Mouse (Mus musculus) adrenal gland, postnatal 14 days (tissue): ENCODE measurements at regions not wholly inside any gene's neighbourhood (a gene's known extent, or its start where the extent isn't known, plus 50 kb on each side); places are given as distances from the start of the nearest gene placed in this dataset.

Source experiments
- DNase-seq: peaks from one replicate; pipeline ENCODE4 v3.0.0; 2021; ENCODE audit warnings: mixed read lengths

DNA sequence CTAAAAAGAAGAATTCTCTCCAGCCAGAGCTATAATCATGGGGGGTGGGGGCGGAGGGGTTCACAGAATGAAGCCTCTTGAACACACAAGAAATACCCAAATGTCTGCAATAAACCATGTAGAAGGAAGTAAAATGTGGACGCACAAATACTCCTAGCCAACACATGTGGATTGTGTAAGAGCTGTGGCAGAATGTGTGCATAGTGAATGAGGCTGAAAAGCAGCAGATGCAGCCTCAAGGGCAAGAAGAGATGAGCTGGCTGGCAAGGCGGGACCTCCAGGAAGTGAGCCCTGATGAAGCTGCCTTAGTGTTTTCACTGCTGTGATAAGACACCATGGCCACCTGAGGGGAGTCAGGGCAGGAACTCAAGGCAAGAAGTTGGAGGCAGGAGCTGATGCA is 53.3 kb upstream of the Arhgap28 start:
- DNase-seq: no peak

DNA sequence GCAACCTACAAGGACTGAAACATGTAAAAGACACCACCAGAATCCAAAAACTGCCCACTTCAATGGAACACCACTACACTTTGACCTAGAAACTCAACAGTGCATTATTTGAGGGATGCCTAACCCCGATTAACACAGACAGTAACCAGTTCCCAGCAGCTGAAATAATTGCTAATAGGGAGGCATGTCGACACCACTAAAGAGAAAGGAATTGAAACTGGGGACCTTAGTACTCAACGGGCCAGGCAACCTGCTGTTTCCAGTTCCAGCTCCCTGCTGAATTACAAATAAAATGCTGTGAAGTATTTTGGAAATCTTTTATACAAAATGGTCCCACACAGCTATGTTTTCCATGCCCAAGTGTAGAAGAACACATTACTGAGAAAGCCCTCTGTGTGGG is 56.5 kb upstream of the Arhgap28 start:
- no peak for DNase-seq

DNA sequence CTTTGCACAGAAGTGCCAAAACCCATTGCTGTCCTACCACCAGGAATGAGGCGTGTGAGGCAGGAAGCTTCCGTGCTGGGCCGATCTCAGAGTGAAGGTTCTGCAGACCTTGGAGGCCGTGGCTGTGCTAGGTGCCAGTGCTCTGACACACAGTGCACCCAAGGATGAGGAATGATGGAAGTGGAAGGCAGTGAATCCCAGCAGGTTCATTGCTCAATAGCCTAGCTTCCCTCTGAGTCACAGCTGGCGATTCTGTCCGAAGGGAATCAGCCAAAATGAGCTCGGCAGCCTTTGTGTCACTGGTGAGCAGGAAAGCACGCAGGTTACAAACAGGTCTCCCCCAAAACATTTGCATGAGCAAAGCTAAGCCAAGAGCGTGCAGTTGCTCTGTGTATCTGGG is 61.8 kb upstream of the Arhgap28 start:
- peak; percentile 79 for DNase-seq

DNA sequence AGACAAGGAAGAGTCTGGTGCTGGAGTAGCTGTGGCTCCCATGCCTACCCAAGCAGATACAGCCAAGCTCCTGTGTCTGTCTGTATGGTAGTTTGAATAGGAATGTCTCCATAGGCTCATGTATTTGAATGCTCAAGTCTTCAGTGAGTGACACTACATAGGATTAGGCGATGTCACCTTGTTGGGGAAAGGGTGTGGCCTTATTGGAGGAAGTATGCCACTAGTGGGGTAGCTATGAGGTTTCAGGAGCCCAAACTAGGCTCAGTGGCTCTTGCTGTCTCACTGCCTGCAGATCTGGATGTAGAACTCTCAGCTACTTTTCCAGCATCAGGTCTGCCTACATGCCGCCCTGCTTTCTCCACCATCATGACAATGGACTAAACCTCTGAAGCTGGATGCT is 62.3 kb upstream of the Arhgap28 start:
- DNase-seq: no peak

DNA sequence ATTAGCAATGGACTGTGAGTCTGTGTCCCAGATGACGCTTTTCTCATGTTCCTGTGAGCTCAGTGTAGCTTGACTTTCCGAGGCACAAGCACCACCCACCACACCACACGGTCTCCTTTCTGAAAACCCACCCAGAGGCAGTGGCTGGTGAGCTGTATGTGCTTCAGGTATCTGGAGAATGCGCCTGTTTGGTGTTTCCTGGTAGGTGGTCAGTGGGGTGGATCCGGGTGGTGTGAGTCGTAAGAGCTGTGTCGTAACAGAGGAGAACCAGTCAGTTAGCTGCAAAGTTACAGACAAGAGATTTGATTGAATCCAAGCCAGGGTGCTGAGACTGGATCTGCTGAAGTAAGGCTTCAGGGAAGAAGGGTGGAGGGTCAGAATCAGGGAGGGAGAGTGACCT is 65.1 kb upstream of the Arhgap28 start:
- no peak for DNase-seq

DNA sequence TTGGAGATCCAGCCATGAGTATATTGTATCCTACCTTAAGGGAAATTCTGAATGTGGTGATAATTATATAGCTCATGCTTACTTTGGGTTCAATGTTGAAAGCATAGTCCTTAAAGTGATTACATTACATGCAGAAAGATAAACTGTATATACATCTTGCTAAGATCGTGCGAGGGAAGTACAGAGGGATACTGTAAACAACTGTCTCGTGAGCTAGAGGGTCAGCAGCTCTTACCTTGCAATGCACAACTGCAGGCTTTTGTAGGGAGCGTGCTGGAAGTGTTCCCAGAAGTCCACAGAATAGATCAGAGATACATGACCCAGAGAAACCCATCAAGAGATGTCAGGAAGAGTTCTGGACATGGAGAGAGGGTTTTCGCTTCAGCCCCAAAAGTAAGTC is 65.6 kb upstream of the Arhgap28 start:
- DNase-seq: no peak

DNA sequence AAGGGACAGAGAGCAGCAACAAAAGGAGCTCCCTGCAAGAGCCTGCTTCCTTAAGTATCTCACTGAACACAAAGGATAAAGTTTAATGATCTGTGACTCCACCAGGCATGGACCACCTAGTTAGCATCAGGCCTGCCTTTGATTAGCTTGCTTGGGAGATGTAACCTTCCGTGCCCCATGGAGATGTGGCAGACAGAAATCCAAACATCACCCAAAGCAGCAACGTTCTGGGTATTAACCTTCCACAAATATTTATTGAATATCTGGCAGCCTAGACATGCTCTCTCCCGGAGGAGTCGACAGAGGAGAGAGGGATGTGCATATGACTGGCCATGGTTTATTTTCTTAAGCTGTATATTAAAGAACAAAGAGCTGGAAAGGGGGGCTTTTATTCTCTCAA is 67.6 kb upstream of the Arhgap28 start:
- DNase-seq: no peak

DNA sequence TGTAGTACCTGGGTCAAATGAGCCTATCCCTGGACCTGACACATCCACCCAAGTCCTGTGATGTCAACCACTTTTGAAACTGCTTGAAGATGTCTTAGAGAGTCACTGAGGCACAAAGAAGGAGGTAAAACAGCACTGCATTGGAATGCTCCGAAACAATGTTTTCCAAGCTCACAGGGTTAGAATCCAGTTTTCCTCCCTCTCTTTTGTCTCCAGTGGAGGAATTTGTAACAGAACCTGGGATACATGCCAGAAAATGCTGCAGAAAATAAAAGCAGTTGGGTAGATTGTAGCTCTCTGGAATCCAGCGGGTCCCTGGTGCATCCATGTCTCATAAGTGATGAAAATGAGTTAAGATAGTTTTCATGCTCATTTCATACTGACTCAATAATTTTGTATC is 71.8 kb upstream of the Arhgap28 start:
- DNase-seq: no peak

DNA sequence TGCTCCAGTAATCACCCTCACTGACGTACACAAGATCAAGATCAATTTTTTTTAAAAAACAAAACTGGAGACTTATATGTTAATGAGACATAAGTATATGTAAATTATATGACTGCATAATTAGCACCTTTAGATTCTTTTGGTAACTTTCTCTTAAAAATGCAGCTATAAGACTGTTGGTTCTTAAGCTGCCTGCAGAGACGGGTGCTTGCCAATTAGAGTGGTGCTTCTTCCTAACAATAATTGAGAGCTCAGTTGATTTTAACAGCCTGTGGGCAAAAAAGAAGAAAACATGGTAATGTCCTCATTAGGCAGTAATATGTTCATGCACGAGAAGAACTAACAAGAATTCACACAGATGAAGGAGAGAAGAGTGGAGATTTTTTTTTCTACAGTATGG is 74.8 kb upstream of the Arhgap28 start:
- no peak for DNase-seq

DNA sequence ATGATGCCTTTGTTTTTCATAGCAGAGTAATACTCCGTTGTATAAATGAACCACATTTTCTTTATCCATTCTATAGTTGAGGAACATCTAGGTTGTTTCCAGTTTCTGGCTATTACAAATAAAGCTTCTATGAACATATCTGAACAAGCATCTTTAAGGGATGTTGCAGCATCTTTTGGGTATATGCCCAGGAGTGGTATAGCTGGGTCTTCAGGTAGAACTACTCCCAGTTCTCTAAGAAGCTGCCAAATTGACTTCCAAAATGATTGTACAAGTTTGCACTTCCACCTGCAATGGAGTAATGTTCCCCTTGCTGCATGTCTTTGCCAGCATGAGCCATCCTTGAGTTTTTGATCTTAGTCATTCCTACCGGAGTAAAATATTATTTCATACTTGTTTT is 80.5 kb upstream of the Arhgap28 start:
- DNase-seq: no peak

DNA sequence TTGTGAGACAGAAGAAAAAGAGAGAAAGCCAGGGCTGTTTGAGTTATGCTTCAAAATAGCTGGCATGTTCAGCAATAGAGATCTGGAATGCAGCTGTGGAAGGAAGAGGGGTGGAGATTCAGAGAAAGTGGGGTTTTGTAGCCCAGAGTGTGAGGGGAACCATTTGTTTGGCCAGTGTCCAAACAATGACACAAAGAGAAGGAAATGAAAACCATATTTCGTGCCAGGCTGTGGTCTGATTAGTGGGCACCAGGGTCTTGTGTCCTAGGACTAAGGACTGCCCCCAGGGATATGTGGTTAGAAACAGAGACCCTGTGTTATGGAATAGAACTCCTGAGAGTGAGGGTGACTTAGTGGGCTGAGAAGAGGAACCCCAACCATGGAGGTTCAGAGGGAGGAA is 83.2 kb upstream of the Arhgap28 start:
- no peak for DNase-seq

DNA sequence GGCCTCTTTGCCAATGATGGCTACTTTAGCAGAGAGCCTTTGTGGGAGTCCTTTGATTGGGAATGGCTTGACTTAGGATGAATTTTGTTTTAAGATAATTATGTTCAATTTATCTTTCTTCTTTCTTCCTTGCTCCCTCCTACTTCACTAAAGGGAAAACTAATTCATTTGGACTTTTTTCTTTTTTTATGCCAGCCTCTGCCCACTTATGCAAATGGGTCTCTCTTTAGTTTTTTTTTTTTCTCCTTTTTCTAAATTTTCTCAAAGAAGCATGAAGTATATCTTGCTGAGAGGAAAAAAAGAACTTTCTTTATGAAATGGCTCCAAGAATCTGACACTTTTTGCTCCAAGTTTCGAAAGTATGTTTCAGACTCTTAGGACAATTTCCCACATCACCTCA is 85.3 kb upstream of the Arhgap28 start:
- DNase-seq: no peak

DNA sequence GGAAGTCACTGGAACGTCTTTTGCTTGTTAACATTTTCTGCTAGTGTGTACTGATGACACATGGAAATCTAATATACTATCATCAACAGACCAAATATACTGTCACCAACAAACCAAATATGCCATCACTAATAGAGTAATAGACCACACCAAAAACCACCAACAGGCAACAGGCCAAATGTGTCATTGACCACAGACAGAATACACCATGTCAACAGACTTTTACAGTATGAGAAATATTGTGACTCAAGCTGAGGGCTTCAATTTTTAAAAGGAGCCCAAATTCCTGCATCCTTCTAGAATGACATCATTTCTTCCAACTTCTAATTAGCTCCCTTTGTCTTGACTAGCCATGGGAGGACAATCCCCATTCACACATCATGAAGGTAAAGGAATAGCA is 85.9 kb upstream of the Arhgap28 start:
- DNase-seq: no peak

DNA sequence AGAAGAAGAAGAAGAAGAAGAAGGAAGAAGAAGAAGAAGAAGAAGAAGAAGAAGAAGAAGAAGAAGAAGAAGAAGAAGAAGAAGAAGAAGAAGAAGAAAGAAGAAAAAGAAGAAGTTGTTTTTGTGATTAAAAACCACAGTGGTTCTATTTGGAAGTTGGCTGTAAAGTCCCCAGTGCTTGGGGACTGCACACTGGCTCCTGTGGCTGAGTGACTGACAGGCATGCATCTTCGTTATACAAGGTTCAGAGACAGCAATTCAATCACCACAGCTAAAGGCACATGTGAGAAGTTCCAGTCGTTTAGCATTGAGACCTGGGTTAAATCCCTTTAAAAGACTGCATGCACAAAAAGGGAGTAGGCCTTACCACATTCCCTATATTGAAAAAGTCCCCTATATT is 93.1 kb upstream of the Arhgap28 start:
- DNase-seq: no peak

DNA sequence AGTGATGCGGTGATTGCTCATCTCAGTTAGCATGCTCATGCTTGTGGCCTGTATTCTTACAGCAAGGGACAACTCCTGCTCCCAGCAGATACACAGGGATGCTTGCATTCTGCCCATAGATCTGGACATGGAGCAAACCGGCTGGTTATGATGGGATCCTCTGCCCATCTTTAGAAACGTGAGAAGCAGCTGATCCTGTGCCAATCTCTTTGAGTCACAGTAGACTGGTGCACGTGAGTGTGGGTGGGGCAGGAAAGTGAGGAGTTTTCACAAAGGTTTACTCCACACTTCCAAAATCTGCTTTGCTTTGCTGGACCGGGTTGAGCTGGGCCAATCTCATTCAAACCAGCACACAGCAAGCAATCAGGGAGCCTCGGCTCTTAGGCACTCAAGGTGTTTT is 93.5 kb upstream of the Arhgap28 start:
- no peak for DNase-seq

DNA sequence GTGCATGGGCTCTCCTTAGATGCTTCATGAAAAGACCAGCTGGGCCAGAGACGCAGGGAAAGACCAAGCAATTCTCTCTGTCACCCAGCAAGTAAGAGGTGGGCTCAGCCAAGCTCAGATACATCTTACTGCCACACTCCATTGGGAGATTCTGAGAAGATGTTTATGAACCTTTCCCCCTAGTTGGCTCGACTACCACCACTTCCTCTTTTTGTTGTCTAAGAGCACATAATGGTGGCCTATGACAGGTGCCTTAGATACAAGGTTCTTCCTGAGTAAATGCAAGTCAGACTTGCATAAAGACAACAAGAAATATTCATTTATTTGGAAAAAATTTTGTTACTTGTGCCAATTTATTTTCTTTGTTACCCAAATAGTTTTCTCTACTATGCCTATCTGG is 96.2 kb upstream of the Arhgap28 start:
- DNase-seq: no peak

DNA sequence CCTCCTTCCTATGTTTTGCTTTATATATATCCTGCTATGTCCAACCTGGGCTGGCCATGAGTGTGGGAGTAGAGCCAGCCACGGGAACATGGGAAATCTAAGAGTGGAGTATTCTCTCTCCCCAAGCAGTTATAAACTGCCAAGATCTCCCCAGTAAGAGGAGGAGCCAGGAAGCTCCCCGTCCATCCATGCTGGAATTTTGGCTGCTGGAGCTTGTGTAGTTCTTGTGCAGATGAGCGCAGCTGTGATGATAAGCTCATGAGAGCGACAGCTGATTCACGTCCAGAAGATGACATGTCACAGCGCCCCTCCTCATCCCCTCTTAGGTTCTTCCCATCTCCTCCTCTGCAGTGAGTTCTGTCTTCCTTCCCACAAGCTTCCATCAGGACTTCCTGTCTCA is 99.4 kb upstream of the Arhgap28 start:
- no peak for DNase-seq

DNA sequence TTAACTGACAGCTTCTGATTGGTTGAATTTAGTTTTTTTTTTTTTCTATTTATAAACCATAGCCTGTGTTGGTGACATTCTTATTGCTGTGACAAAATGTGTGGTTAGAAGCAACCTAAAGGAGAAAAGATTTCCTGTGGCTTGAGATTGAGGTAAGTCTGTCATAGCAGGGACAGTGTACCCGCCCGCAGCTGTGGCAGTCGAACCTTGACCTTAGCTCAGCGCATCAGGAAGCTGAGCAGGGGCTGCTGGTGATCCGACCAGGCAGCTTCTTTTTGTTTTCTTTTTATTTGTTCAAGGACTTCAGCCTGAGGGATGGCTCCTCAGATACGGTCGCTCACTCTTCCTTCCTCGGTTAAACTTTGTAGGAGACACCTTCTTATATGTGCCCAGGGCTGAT is 102.4 kb upstream of the Arhgap28 start:
- DNase-seq: peak; percentile 34

DNA sequence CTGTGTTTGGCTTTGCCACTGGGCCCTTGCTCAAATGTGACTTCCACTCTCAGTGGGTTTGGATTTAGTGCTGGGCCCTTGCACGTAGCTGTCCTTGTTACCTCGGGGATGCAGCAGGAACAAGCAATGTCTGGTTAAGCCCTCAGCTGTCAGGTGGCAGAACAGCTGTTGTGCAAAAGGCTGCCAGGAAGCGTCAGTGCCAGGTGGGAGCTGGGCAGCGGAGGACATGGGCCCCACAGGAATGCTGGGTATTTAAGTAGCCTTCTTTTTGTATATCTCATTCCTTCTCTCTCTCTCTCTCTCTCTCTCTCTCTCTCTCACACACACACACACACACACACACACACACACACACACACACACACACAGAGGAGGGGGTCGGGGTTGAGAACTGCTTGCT is 104.0 kb upstream of the Arhgap28 start:
- no peak for DNase-seq

DNA sequence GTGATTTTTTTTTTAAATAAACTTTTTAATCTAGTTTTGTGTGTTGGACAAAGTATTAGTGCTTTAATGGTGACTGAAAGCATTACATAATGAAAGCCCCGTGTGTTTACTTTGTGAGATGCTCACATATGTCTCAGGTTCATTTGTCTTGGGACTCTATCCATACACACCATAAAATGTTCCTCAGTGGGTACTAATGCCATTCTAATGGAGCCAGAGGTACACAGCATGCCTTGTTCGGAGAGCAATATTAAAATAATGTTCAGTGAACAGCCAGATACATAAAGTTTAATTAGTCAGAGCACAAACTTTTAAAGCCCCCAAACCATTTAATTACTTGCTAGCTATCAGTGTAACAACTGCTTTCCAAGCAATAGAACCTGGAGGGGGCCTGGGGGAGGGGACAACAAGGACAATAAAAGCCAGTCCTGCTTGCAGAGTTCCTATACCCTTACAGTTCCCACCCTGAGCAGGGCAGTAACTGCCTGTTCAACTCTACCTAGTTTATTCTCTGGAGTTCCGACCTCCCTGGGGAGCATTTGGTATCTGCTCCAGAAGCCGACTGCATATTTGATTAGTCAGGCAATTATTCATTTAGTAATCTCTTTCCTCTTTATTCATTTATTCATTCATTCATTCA is 108.0 kb upstream of the Arhgap28 start:
- no peak for DNase-seq

DNA sequence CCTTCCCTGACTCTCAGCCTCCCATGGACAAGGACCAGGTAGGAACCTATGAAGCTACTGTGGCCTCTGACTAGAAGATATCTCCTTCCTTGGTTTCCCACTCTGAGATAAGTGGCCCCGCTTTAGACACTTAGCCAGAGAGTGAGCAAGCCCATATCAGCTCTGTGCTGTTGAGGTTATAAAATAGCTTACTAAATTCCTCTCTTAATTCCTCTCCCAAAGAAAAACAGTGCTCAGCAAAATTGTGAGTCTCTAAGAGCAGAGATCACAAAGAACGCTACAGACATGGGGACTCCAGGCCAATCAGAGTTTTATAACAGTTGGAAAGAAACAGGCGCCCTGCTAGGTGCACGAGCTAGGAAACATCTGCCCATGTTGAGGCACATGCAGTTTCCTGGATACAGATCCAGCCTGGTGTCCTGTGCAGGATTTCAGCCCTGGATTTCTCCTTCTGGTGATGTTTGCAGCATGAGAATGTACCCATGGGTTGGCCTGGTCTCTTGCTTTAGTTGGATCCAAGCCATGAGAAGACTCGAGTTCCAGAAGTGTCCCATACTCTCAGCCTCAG is 108.9 kb upstream of the Arhgap28 start:
- DNase-seq: no peak

DNA sequence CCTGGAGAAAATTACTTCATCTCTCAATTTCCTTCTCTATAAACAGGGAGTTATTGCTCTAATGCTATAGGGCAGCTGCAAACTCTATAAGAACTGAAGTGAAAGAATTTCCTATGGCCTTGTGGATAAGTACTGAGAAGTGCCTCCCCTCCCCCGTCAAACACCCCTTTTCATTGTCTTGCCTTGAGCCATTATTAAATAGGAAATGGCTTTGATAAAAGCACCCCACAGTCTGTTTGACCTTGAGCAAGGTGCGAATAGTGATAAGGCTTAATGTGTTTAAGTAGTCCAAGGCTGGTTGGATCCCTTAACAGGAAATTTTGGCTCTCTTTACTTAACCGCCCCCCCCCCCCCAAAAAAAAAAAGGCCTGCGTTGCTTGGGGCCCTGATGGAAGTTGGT is 111.7 kb upstream of the Arhgap28 start:
- DNase-seq: no peak

DNA sequence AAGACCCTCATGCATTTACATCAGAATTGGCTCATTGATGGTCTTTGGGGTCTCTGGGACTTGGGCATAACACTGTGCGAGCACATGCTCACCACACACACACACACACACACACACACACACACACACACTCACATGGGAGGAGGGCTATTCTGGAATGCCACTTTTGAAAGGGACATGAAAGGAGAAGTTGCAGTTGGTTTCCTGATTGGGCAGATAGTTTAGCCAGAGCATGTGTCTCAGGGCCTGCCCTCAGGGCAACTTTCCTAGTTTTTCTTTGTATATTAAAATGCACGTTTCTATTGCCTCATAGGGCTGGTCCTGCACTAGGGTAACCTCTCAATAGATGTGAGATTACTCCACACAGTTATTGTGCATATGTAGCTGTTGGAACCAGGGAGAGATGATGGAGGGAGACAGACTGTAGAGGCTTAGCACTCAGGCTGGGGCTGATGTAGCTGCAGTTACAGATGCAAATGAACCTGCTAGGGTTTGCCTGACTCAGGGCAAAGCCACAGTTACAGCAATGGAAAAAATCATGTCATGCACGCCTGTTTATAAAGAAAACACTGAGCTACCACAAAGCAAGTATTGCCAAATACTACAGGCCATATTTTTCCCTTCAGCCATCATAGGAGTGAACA is 115.3 kb upstream of the Arhgap28 start:
- DNase-seq: no peak

DNA sequence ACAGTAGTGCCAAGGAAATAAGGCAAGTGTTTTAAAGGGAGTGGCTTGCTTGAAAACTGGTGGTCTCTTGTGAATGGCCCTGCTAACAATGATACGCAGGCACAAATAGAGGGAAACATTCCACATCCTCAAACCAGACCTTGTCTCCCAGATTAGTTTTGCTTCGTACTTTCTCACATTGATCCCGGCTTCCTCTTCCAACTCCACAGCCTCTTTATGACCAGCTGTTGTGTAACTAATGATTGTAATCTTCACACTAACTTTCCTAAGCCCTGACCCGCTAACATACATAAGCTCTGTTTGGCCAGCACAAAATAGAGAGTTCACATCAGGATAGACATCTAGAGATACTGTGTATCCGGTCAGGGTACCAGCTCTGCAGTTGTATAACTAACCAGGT is 116.3 kb upstream of the Arhgap28 start:
- no peak for DNase-seq
